Mouse (Mus musculus) heart, embryonic 12.5 days (tissue): ENCODE results near the gene Serpina1f. TPM values are rescaled to one million over a fixed set of nuclear protein-coding genes. Genes with fewer than 3 reads are reported as not detected.
"Not testable (repeated sequence)": the region's sequence is repeated elsewhere in the genome, so short reads cannot be mapped to it uniquely, and the experiment has no call there.

Source experiments
- ATAC-seq: fragments of 200-750 bp; cut with Nextera tagmentation; 2 replicates; pipeline ENCODE4 v1.8.0; 2017; ENCODE audit warnings: moderate TSS enrichment, moderate library complexity; ENCODE audit not compliant: insufficient number of reproducible peaks, low FRiP score
- H3K27ac ChIP-seq: fragments of 300-500 bp; sonication (generic); 2 replicates; pipeline ENCODE4 v1.5.1; 2016; ENCODE audit warnings: mild to moderate bottlenecking, moderate library complexity; ENCODE audit not compliant: poor library complexity, severe bottlenecking
- H3K27me3 ChIP-seq: fragments of 300-500 bp; sonication (generic); replicated peaks from 2 replicates; pipeline ENCODE4 v1.6.1; 2016; ENCODE audit warnings: mild to moderate bottlenecking, moderate library complexity
- H3K36me3 ChIP-seq: fragments of 300-500 bp; sonication (generic); 2 replicates; pipeline ENCODE4 v1.6.1; 2016; ENCODE audit warnings: mild to moderate bottlenecking, moderate library complexity
- H3K4me1 ChIP-seq: fragments of 300-500 bp; sonication (generic); replicated peaks from 2 replicates; pipeline ENCODE4 v1.6.1; 2016; ENCODE audit warnings: mild to moderate bottlenecking
- H3K4me2 ChIP-seq: fragments of 300-500 bp; sonication (generic); 2 replicates; pipeline ENCODE4 v1.6.1; 2016; ENCODE audit warnings: mild to moderate bottlenecking, moderate library complexity
- H3K4me3 ChIP-seq: fragments of 300-500 bp; sonication (generic); 2 replicates; pipeline ENCODE4 v1.5.1; 2016; ENCODE audit warnings: mild to moderate bottlenecking
- H3K9ac ChIP-seq: fragments of 300-500 bp; sonication (generic); 2 replicates; pipeline ENCODE4 v1.6.1; 2016; ENCODE audit warnings: mild to moderate bottlenecking, moderate library complexity
- H3K9me3 ChIP-seq: fragments of 300-500 bp; sonication (generic); replicated peaks from 2 replicates; pipeline ENCODE4 v1.6.1; 2016; ENCODE audit warnings: mild to moderate bottlenecking, moderate library complexity
- WGBS: fragments of 180-500 bp; shearing (Covaris S2); methylation state at CpG from one replicate; pipeline ENCODE4 v1.1.7; 2016; 5-methylcytosine and 5-hydroxymethylcytosine counted together
- polyA plus RNA-seq: library from polyadenylated mRNA; unstranded; fragments of >200 nt; fragmentation: Nextera tagmentation; extraction: Ambion mirVana; gene quantifications from 2 replicates; pipeline ENCODE4 v1.2.1, GENCODE M21; 2016

Gene Serpina1f
- polyA plus RNA-seq, 1 experiment from 2014 or later = not detected

DNA sequence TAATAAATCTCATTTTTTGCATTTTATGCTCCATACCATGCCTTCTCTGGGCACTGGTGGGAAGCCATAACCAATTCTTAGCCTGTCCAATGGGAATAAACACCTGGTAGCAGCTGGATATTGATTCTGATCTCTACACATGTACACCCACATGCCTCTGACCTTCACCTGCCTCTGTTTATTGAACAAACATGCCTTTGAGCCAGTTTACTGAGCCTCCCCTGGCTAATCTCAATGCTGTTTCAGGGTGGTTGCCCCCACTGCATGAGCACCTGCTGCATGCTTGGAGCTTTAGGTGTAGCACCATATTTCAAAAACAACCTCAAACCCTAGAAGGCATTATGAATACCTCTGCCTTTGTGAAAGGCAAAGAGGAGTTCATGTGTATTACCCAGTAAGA lies 33.3 kb downstream of the Serpina1f start:
- not testable (repeated sequence) for H3K4me1 ChIP-seq, H3K4me2 ChIP-seq, H3K9ac ChIP-seq, H3K36me3 ChIP-seq, ATAC-seq, H3K27ac ChIP-seq, H3K4me3 ChIP-seq, H3K9me3 ChIP-seq, H3K27me3 ChIP-seq

GRCm38 (mm10) chr12:103660076-103660475 lies 35.3 kb downstream of the Serpina1f start:
- no peak overlapping the region for H3K9ac ChIP-seq
- H3K4me1 ChIP-seq = no peaks in the 10 kb centered on the region
- H3K27me3 ChIP-seq = no peaks in the 10 kb centered on the region
- no peak for ATAC-seq
- H3K36me3 ChIP-seq = no peaks in the 10 kb centered on the region
- H3K9me3 ChIP-seq = no peaks in the 10 kb centered on the region
- H3K27ac ChIP-seq = no peak overlapping the region
- H3K4me2 ChIP-seq = no peak overlapping the region
- H3K4me3 ChIP-seq = no peak overlapping the region
- WGBS = 78% methylated on average over 5 of the region's 5 CpGs

- Histone ChIP-seq H3K36me3 (no peaks in the 10 kb centered on the region), H3K4me2 (no peak overlapping the region), H3K27me3 (no peaks in the 10 kb centered on the region), H3K9ac (no peak overlapping the region), H3K9me3 (no peaks in the 10 kb centered on the region), H3K4me3 (no peak overlapping the region), H3K4me1 (no peaks in the 10 kb centered on the region), H3K27ac (no peak overlapping the region)
- no peak for ATAC-seq
- WGBS = 73% methylated on average over 2 of the region's 2 CpGs
Measured at GRCm38 (mm10) chr12:103659171-103659570, 36.2 kb downstream of the Serpina1f start.

- no peaks in the 10 kb centered on the region for H3K27me3 ChIP-seq
Measured at GRCm38 (mm10) chr12:103657991-103658390, 37.3 kb downstream of the Serpina1f start.

DNA sequence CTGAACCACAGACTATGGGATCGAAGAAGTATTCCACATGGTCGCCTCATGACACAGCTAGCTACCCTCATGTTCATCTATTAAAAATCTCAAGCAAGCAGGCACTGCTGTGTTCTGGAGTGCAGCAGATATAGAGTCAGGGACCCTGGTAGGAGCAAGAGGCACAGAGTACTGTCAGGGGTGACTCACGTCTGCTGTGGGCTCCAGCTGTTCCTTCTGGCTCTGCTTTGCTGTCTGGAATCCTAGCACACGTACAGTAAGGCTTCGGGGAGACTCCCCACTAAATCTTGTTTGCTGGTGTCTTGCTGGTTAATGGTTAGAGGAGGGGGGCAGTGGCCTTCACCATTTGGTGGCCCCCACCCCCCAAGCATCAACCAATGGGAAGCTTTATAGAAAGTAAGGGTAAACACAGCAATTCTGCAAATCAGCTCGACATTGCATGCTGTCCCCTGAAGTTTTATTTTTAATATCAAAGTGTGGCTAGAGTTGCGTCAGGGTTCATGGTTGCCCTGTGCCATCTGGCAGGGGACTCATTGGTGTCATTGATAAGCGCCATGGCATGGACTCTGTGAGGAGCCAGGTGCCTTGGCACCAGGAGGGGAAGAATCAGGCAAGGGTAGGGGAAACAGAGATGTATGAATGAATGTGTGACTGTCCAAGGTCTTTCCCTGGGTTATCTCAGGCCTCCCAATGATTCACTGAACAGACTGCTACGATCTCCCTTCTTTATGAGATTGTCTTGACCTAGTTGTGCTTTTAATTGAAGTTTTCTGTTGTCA lies 38.3 kb downstream of the Serpina1f start, which contains the start of gene Serpina6:
Gene Serpina6 (minus strand): TSS at position 365 of the 779 bp plus-strand sequence.
- no peak within 1 kb of the TSS for H3K4me3 ChIP-seq
- H3K27ac ChIP-seq = no peak within 1 kb of the TSS
- H3K36me3 ChIP-seq = no peaks in the 10 kb centered on the region
- 74% methylated on average over 9 of the region's 9 CpGs for WGBS
- no peaks in the 10 kb centered on the region for H3K9me3 ChIP-seq
- no peak within 1 kb of the TSS for H3K9ac ChIP-seq
- H3K4me2 ChIP-seq = no peak within 1 kb of the TSS
- H3K4me1 ChIP-seq = no peaks in the 10 kb centered on the region
- ATAC-seq = no peak
- H3K27me3 ChIP-seq = no peaks in the 10 kb centered on the region

More at GRCm38 (mm10) chr12:103657991-103658390, 37.3 kb downstream of the Serpina1f start:
- no peak for ATAC-seq
- 77% methylated on average over 10 of the region's 10 CpGs for WGBS
- Histone ChIP-seq H3K4me1 (no peaks in the 10 kb centered on the region), H3K27ac (no peak overlapping the region), H3K4me3 (no peak overlapping the region), H3K36me3 (no peaks in the 10 kb centered on the region), H3K9me3 (no peaks in the 10 kb centered on the region), H3K4me2 (no peak overlapping the region), H3K9ac (no peak overlapping the region)

DNA sequence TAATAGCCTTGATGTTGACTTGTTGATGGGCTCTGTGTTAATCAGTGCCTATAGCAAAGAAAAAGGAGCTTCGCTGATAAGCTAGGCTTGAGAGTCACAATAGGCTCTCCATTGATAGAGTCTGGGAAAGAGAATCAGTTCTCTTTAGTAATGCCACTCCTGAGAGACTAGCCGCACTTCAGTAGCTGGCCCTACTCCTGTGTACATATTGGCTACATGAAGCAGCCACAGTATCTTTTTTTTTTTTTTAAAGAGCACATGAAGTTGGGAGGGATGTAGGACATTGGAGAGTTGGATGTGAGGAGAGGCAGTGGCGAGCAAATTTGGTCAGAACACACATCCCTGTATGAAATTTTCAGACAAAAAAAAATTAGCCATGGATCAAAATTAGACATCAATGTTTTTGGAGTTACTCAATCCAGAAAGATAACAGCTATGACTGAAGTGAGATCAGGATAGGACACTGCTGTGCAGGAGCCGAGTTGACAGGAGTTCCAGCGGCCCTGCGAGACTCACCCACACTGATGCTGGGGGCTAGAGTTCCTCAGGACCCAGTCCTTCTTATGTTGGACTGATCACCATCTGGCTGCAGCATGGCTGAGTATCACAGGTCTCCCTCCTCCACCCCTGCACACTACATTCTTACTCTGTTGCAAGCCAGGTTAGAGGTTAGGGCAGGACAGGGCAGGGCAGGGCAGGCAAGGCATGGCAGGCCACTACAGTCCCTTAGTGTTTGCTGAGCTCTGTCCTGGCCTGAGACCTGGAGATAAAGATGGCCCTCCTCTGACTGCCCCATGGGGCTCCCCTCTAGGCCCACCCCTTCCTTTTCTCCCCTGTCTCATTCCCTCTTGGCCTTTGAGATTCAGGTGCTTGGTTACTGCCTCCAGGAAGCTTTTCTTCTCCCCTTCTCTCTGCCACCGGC lies 39.9 kb downstream of the Serpina1f start:
- no peak overlapping the region for H3K4me2 ChIP-seq
- H3K9me3 ChIP-seq = no peaks in the 10 kb centered on the region
- H3K36me3 ChIP-seq = no peaks in the 10 kb centered on the region
- H3K4me1 ChIP-seq = no peaks in the 10 kb centered on the region
- no peak overlapping the region for H3K4me3 ChIP-seq
- no peaks in the 10 kb centered on the region for H3K27me3 ChIP-seq
- no peak for ATAC-seq
- no peak overlapping the region for H3K27ac ChIP-seq
- no peak overlapping the region for H3K9ac ChIP-seq
- 75% methylated on average over 7 of the region's 7 CpGs for WGBS

DNA sequence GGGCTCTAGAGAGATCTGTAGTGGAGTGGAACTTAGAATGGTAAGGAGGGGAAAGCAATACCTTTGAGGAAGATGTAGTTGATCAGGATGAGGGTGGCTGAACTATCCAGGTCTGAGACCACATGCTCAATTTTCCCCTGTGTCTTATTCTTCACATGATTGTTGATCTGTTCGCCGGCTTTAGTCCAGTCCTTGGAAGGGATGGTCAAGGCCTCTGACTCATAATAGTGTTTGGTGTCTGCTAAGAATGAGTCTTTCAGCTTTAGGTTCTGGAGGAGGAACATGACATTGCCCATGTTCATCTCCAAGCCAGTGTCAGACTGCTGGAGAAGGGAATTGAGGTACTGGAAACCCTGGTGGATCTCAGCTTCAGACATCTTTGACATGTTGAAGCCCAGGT lies 41.5 kb downstream of the Serpina1f start:
- Histone ChIP-seq H3K27me3 (no peaks in the 10 kb centered on the region), H3K27ac (no peak overlapping the region), H3K9ac (no peak overlapping the region), H3K4me1 (no peaks in the 10 kb centered on the region), H3K4me2 (no peak overlapping the region), H3K4me3 (no peak overlapping the region), H3K9me3 (no peaks in the 10 kb centered on the region), H3K36me3 (no peaks in the 10 kb centered on the region)
- no peak for ATAC-seq
- WGBS = 88% methylated on average over 2 of the region's 2 CpGs

DNA sequence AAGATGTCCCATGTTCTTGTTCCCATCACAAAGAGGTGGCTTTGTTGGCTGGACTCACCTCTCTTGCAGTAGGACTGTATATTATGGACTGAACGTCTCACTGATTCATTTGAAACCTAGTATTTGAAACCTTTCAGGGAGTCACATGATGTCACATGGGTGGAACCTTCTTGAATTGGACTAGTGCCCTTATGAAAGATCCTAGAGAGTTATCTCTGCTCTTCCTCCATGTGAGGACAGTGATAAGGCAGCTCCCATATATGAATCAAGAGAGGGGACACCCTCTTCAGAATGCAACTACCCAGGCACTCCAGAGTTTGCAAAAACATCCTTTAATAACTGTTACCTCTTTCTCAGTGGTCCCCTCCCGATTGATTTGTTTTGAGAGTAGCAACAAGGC lies 49.0 kb downstream of the Serpina1f start:
- ATAC-seq = no peak
- Histone ChIP-seq H3K4me3 (no peak overlapping the region), H3K9me3 (no peaks in the 10 kb centered on the region), H3K36me3 (no peaks in the 10 kb centered on the region), H3K27ac (no peak overlapping the region), H3K4me2 (no peak overlapping the region), H3K4me1 (no peaks in the 10 kb centered on the region), H3K9ac (no peak overlapping the region), H3K27me3 (no peaks in the 10 kb centered on the region)
- WGBS = 68% methylated on average over 2 of the region's 2 CpGs

GRCm38 (mm10) chr12:103644601-103645000 lies 50.7 kb downstream of the Serpina1f start:
- Histone ChIP-seq H3K27me3 (no peaks in the 10 kb centered on the region), H3K27ac (no peak overlapping the region), H3K4me1 (no peaks in the 10 kb centered on the region), H3K4me2 (no peak overlapping the region), H3K4me3 (no peak overlapping the region), H3K9ac (no peak overlapping the region), H3K9me3 (peaks cover 3% of the 10 kb centered on the region; the same call in 1 of the 2 replicates), H3K36me3 (no peaks in the 10 kb centered on the region)
- WGBS = 28% methylated on average over 5 of the region's 5 CpGs
- no peak for ATAC-seq

GRCm38 (mm10) chr12:103643818-103644217 lies 51.5 kb downstream of the Serpina1f start:
- no peaks in the 10 kb centered on the region for H3K4me1 ChIP-seq
- H3K27ac ChIP-seq = no peak overlapping the region
- peaks cover 3% of the 10 kb centered on the region; the same call in 1 of the 2 replicates for H3K9me3 ChIP-seq
- H3K4me2 ChIP-seq = no peak overlapping the region
- 77% methylated on average over 3 of the region's 3 CpGs for WGBS
- no peaks in the 10 kb centered on the region for H3K36me3 ChIP-seq
- H3K27me3 ChIP-seq = no peaks in the 10 kb centered on the region
- H3K4me3 ChIP-seq = no peak overlapping the region
- ATAC-seq = no peak
- H3K9ac ChIP-seq = no peak overlapping the region

DNA sequence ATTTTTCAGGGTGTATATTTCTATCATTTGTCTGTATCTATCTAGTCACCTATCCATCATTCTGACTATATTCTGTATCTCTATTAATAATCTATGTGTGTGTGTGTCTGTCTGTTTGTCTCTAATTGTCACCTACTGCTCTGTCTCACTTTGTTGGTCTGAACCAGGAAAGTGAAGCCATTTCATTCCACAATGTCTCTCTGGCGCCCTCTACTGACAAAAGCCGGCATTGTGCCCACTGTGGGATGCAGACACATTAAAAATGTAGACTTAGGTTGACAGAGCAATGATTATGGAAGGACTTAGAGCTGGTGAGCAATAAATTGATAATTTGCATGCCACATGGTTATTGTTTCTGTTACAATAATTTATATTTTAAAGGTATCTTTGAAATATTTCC lies 52.0 kb downstream of the Serpina1f start:
- Histone ChIP-seq H3K9me3 (peaks cover 3% of the 10 kb centered on the region; the same call in 1 of the 2 replicates), H3K27ac (no peak overlapping the region), H3K36me3 (no peaks in the 10 kb centered on the region), H3K4me1 (no peaks in the 10 kb centered on the region), H3K27me3 (no peaks in the 10 kb centered on the region), H3K4me3 (no peak overlapping the region), H3K4me2 (no peak overlapping the region), H3K9ac (no peak overlapping the region)
- 0% methylated on average over 2 of the region's 2 CpGs for WGBS
- no peak for ATAC-seq
